Mouse (Mus musculus) intestine, embryonic 14.5 days (tissue): ENCODE measurements around the gene Smtn. TPM values are rescaled to one million over a fixed set of nuclear protein-coding genes. Genes with fewer than 3 reads are reported as not detected.

Source experiments
- ATAC-seq: fragments of 200-750 bp; cut with Nextera tagmentation; replicated peaks from 2 replicates; pipeline ENCODE4 v1.8.0; 2017; ENCODE audit warnings: low read depth, moderate number of reproducible peaks, moderate TSS enrichment, moderate library complexity; ENCODE audit not compliant: low FRiP score, low TSS enrichment
- DNase-seq: peaks from one replicate; pipeline ENCODE4 v3.0.0-alpha.2; 2018; ENCODE audit warnings: low spot score
- H3K27ac ChIP-seq: fragments of 300-500 bp; sonication (generic); 2 replicates; pipeline ENCODE4 v1.5.1; 2014; ENCODE audit warnings: low read depth, mild to moderate bottlenecking, control low read depth
- H3K27me3 ChIP-seq: fragments of 300-500 bp; sonication (generic); replicated peaks from 2 replicates; pipeline ENCODE4 v1.6.1; 2014; ENCODE audit warnings: low read length, control low read depth; ENCODE audit not compliant: control insufficient read depth, insufficient read depth
- H3K36me3 ChIP-seq: fragments of 300-500 bp; sonication (generic); 2 replicates; pipeline ENCODE4 v1.6.1; 2014; ENCODE audit warnings: low read length, control low read depth; ENCODE audit not compliant: control insufficient read depth, insufficient read depth
- H3K4me1 ChIP-seq: fragments of 300-500 bp; sonication (generic); replicated peaks from 2 replicates; pipeline ENCODE4 v1.6.1; 2014; ENCODE audit warnings: low read length, control low read depth, mixed read lengths; ENCODE audit not compliant: control insufficient read depth, insufficient read depth
- H3K4me2 ChIP-seq: fragments of 300-500 bp; sonication (generic); 2 replicates; pipeline ENCODE4 v1.6.1; 2014; ENCODE audit warnings: low read length
- H3K4me3 ChIP-seq: fragments of 300-500 bp; sonication (generic); 2 replicates; pipeline ENCODE4 v1.5.1; 2014; ENCODE audit warnings: low read depth, low read length, control low read depth, mixed read lengths
- H3K9ac ChIP-seq: fragments of 300-500 bp; sonication (generic); 2 replicates; pipeline ENCODE4 v1.6.1; 2014; ENCODE audit warnings: mild to moderate bottlenecking, low read length
- H3K9me3 ChIP-seq: fragments of 300-500 bp; sonication (generic); 2 replicates; pipeline ENCODE4 v1.6.1; 2016; ENCODE audit warnings: low read length, control low read depth; ENCODE audit not compliant: control insufficient read depth
- WGBS: fragments of 180-500 bp; shearing (Covaris S2); extraction: QIAGEN DNeasy Blood & Tissue Kit; methylation state at CpG from one replicate; pipeline ENCODE4 v1.1.7; 2014; 5-methylcytosine and 5-hydroxymethylcytosine counted together
- polyA plus RNA-seq: library from polyadenylated mRNA; unstranded; fragments of >200 nt; fragmentation: Nextera tagmentation; extraction: Ambion mirVana; gene quantifications from 2 replicates; pipeline ENCODE4 v1.2.1, GENCODE M21; 2014

The Smtn gene
- polyA plus RNA-seq, 1 experiment from 2014 or later = 87.0 TPM

- Histone ChIP-seq H3K27me3 (no peaks in the 10 kb centered on the region), H3K36me3 (no peaks in the 10 kb centered on the region), H3K9ac (no peak overlapping the region), H3K9me3 (no peaks in the 10 kb centered on the region), H3K4me2 (no peak overlapping the region), H3K4me1 (peaks cover 33% of the 10 kb centered on the region), H3K4me3 (no peak overlapping the region), H3K27ac (peak overlapping the region; percentile 81)
- ATAC-seq (peak; percentile 76; the same call in 1 of the 2 replicates), DNase-seq (no peak)
- WGBS = 26% methylated on average over 3 of the region's 3 CpGs
Measured at GRCm38 (mm10) chr11:3575238-3575637, 34.8 kb upstream of the Smtn start.

- H3K4me1 ChIP-seq = peaks cover 33% of the 10 kb centered on the region
- peak overlapping the region; percentile 13; the same call in 1 of the 2 replicates for H3K9ac ChIP-seq
- DNase-seq = peak; percentile 67
- WGBS = 5% methylated on average over 9 of the region's 9 CpGs
- 0 out of 2 replicates have a peak, but pooled peaks have one; percentile 50 for ATAC-seq
- H3K9me3 ChIP-seq = no peaks in the 10 kb centered on the region
- no peaks in the 10 kb centered on the region for H3K27me3 ChIP-seq
- H3K27ac ChIP-seq = peak overlapping the region; percentile 87
- no peak overlapping the region for H3K4me3 ChIP-seq
- no peaks in the 10 kb centered on the region for H3K36me3 ChIP-seq
- H3K4me2 ChIP-seq = peak overlapping the region; percentile 20; the same call in 1 of the 2 replicates
Measured at GRCm38 (mm10) chr11:3573092-3573491, 32.7 kb upstream of the Smtn start.

GRCm38 (mm10) chr11:3572181-3572580, 31.8 kb upstream of the Smtn start:
- H3K27me3 ChIP-seq = no peaks in the 10 kb centered on the region
- H3K4me1 ChIP-seq = peaks cover 33% of the 10 kb centered on the region
- 83% methylated on average over 6 of the region's 6 CpGs for WGBS
- H3K9ac ChIP-seq = no peak overlapping the region
- no peaks in the 10 kb centered on the region for H3K9me3 ChIP-seq
- DNase-seq (no peak), ATAC-seq (no peak)
- H3K36me3 ChIP-seq = no peaks in the 10 kb centered on the region
- peak overlapping the region; percentile 87; the same call in 1 of the 2 replicates for H3K27ac ChIP-seq
- H3K4me3 ChIP-seq = no peak overlapping the region
- no peak overlapping the region for H3K4me2 ChIP-seq

GRCm38 (mm10) chr11:3570321-3570720, 29.9 kb upstream of the Smtn start:
- no peaks in the 10 kb centered on the region for H3K36me3 ChIP-seq
- peaks cover 29% of the 10 kb centered on the region for H3K4me1 ChIP-seq
- no peak overlapping the region for H3K4me3 ChIP-seq
- H3K27me3 ChIP-seq = no peaks in the 10 kb centered on the region
- H3K4me2 ChIP-seq = no peak overlapping the region
- no peak overlapping the region for H3K27ac ChIP-seq
- no peaks in the 10 kb centered on the region for H3K9me3 ChIP-seq
- no peak overlapping the region for H3K9ac ChIP-seq
- WGBS = 79% methylated on average over 8 of the region's 8 CpGs
- ATAC-seq (no peak), DNase-seq (no peak)

GRCm38 (mm10) chr11:3567896-3568295, 27.5 kb upstream of the Smtn start:
- Histone ChIP-seq H3K27ac (no peak overlapping the region), H3K4me2 (no peak overlapping the region), H3K4me1 (peaks cover 16% of the 10 kb centered on the region), H3K4me3 (no peak overlapping the region), H3K9me3 (no peaks in the 10 kb centered on the region), H3K9ac (no peak overlapping the region), H3K27me3 (no peaks in the 10 kb centered on the region), H3K36me3 (no peaks in the 10 kb centered on the region)
- ATAC-seq (no peak), DNase-seq (no peak)
- WGBS = 89% methylated on average over 1 of the region's 1 CpGs

- ATAC-seq = no peak
- WGBS = 66% methylated on average over 4 of the region's 4 CpGs
- Histone ChIP-seq H3K4me1 (peaks cover 8% of the 10 kb centered on the region; the same call in 1 of the 2 replicates), H3K9me3 (no peaks in the 10 kb centered on the region), H3K36me3 (no peaks in the 10 kb centered on the region), H3K9ac (no peak overlapping the region), H3K27me3 (no peaks in the 10 kb centered on the region), H3K4me3 (no peak overlapping the region), H3K4me2 (no peak overlapping the region), H3K27ac (peak overlapping the region; percentile 51; the same call in 1 of the 2 replicates)
- no peak for DNase-seq
Measured at GRCm38 (mm10) chr11:3566018-3566417, 25.6 kb upstream of the Smtn start.

- no peaks in the 10 kb centered on the region for H3K27me3 ChIP-seq
- H3K9me3 ChIP-seq = no peaks in the 10 kb centered on the region
- no peak overlapping the region for H3K4me3 ChIP-seq
- H3K4me2 ChIP-seq = no peak overlapping the region
- DNase-seq = no peak
- no peaks in the 10 kb centered on the region for H3K36me3 ChIP-seq
- peak overlapping the region; percentile 51 for H3K27ac ChIP-seq
- H3K4me1 ChIP-seq = peaks cover 8% of the 10 kb centered on the region; the same call in 1 of the 2 replicates
- WGBS = 35% methylated on average over 7 of the region's 7 CpGs
- H3K9ac ChIP-seq = no peak overlapping the region
- 0 out of 2 replicates have a peak, but pooled peaks have one; percentile 27 for ATAC-seq
Measured at GRCm38 (mm10) chr11:3564451-3564850, 24.0 kb upstream of the Smtn start.

GRCm38 (mm10) chr11:3563853-3564252, 23.4 kb upstream of the Smtn start:
- no peak overlapping the region for H3K4me3 ChIP-seq
- no peak overlapping the region for H3K9ac ChIP-seq
- WGBS = 82% methylated on average over 6 of the region's 6 CpGs
- H3K4me1 ChIP-seq = peaks cover 8% of the 10 kb centered on the region; the same call in 1 of the 2 replicates
- no peaks in the 10 kb centered on the region for H3K36me3 ChIP-seq
- ATAC-seq (no peak), DNase-seq (no peak)
- H3K27ac ChIP-seq = peak overlapping the region; percentile 51
- H3K27me3 ChIP-seq = no peaks in the 10 kb centered on the region
- no peaks in the 10 kb centered on the region for H3K9me3 ChIP-seq
- H3K4me2 ChIP-seq = no peak overlapping the region

GRCm38 (mm10) chr11:3560202-3560601, 19.8 kb upstream of the Smtn start:
- H3K27ac ChIP-seq = no peak overlapping the region
- 58% methylated on average over 5 of the region's 5 CpGs for WGBS
- no peaks in the 10 kb centered on the region for H3K36me3 ChIP-seq
- no peak overlapping the region for H3K9ac ChIP-seq
- no peaks in the 10 kb centered on the region for H3K27me3 ChIP-seq
- no peak overlapping the region for H3K4me3 ChIP-seq
- H3K9me3 ChIP-seq = no peaks in the 10 kb centered on the region
- DNase-seq (no peak), ATAC-seq (no peak)
- H3K4me1 ChIP-seq = peaks cover 8% of the 10 kb centered on the region; the same call in 1 of the 2 replicates
- no peak overlapping the region for H3K4me2 ChIP-seq
